Mouse (Mus musculus) CH12.LX (cell line): ENCODE measurements around the gene Ctsl. TPM values are rescaled to one million over a fixed set of nuclear protein-coding genes. Genes with fewer than 3 reads are reported as not detected.

Source experiments
- DNase-seq: peaks from one replicate; pipeline ENCODE4 v3.0.0-alpha.2; 2013; ENCODE audit errors: extremely low read depth
- H3K27ac ChIP-seq: 2 replicates; pipeline ENCODE4 v1.5.1; 2012; ENCODE audit warnings: low read depth, mild to moderate bottlenecking, control low read depth, moderate library complexity; ENCODE audit not compliant: insufficient read depth
- H3K27me3 ChIP-seq: replicated peaks from 2 replicates; pipeline ENCODE3; 2012; ENCODE audit warnings: inconsistent platforms
- H3K36me3 ChIP-seq, 2 experiments: replicated peaks in 1 of 2; 2 replicates each; pipeline versions ENCODE3 to v1.6.1; 2012; ENCODE audit warnings: inconsistent platforms in 1 of 2, low read length in 1 of 2, mild to moderate bottlenecking in 1 of 2, mixed read lengths in 1 of 2, moderate library complexity in 1 of 2; ENCODE audit not compliant: control insufficient read depth in 1 of 2, insufficient read depth in 1 of 2
- H3K4me1 ChIP-seq, 2 experiments: 2 replicates each; pipeline ENCODE4 v1.6.1; 2012; ENCODE audit warnings: inconsistent platforms in 1 of 2, moderate library complexity in 1 of 2; ENCODE audit not compliant: insufficient read depth in 2 of 2, control insufficient read depth in 1 of 2
- H3K4me2 ChIP-seq: 2 replicates; pipeline ENCODE4 v1.6.1; 2012; ENCODE audit warnings: low read depth, mild to moderate bottlenecking, control low read depth; ENCODE audit not compliant: poor library complexity, insufficient read depth, severe bottlenecking
- H3K4me3 ChIP-seq, 3 experiments: fragments of 150-350 bp in 1 of 3; sonication (generic) in 1 of 3; replicated peaks in 1 of 3; 2 replicates each; pipeline versions ENCODE3 to v1.5.1; 2011 to 2012; ENCODE audit warnings: low read depth in 2 of 3, low read length in 2 of 3, mild to moderate bottlenecking in 2 of 3, moderate library complexity in 2 of 3, control low read depth in 1 of 3, improper control_type of control experiment in 1 of 3, inconsistent platforms in 1 of 3, mixed read lengths in 1 of 3; ENCODE audit not compliant: poor library complexity in 1 of 3
- H3K79me2 ChIP-seq: replicated peaks from 2 replicates; pipeline ENCODE4 v1.6.1; 2012; ENCODE audit warnings: mild to moderate bottlenecking, moderate library complexity; ENCODE audit not compliant: control insufficient read depth, poor library complexity, insufficient read depth, severe bottlenecking; ENCODE audit errors: extremely low read depth
- H3K9ac ChIP-seq: 2 replicates; pipeline ENCODE4 v1.6.1; 2012; ENCODE audit warnings: low read depth, mild to moderate bottlenecking, control low read depth, moderate library complexity; ENCODE audit not compliant: insufficient read depth
- H3K9me3 ChIP-seq: replicated peaks from 2 replicates; pipeline ENCODE3; 2012; ENCODE audit warnings: low read length, inconsistent platforms, mixed read lengths
- BHLHE40 ChIP-seq: IDR thresholded peaks from 2 replicates; pipeline ENCODE4 v1.6.1; 2011; ENCODE audit warnings: mild to moderate bottlenecking, low read depth, low read length, improper control_type of control experiment
- CHD1 ChIP-seq: IDR thresholded peaks from 2 replicates; pipeline ENCODE4 v1.6.1; 2012; ENCODE audit warnings: low read depth, low read length, improper control_type of control experiment, inconsistent platforms
- CHD2 ChIP-seq: IDR thresholded peaks from 2 replicates; pipeline ENCODE4 v1.6.1; 2011; ENCODE audit warnings: low read length, improper control_type of control experiment
- E2F4 ChIP-seq: IDR thresholded peaks from 2 replicates; pipeline ENCODE4 v1.6.1; 2011; ENCODE audit warnings: low read depth, low read length, improper control_type of control experiment; ENCODE audit not compliant: insufficient replicate concordance
- GABPA ChIP-seq: IDR thresholded peaks from 2 replicates; pipeline ENCODE4 v1.6.1; 2012; ENCODE audit warnings: low read depth, low read length, improper control_type of control experiment, inconsistent platforms; ENCODE audit not compliant: insufficient replicate concordance
- HCFC1 ChIP-seq: IDR thresholded peaks from 2 replicates; pipeline ENCODE4 v1.6.1; 2012; ENCODE audit warnings: low read depth, mild to moderate bottlenecking, inconsistent platforms, low read length, improper control_type of control experiment
- IRF4 ChIP-seq: IDR thresholded peaks from 2 replicates; pipeline ENCODE4 v1.6.1; 2014; ENCODE audit warnings: low read depth, mild to moderate bottlenecking, inconsistent platforms, low read length, improper control_type of control experiment
- JUND ChIP-seq: conservative IDR thresholded peaks from 2 replicates; pipeline ENCODE4 v1.6.1; 2011; ENCODE audit warnings: low read depth, low read length, improper control_type of control experiment
- KAT2A ChIP-seq: IDR thresholded peaks from 2 replicates; pipeline ENCODE4 v1.6.1; 2012; ENCODE audit warnings: low read length, improper control_type of control experiment, inconsistent platforms; ENCODE audit not compliant: insufficient replicate concordance
- MAX ChIP-seq: IDR thresholded peaks from 2 replicates; pipeline ENCODE4 v1.6.1; 2011; ENCODE audit warnings: low read length, improper control_type of control experiment
- MYC ChIP-seq: IDR thresholded peaks from 2 replicates; pipeline ENCODE4 v1.6.1; 2011; ENCODE audit warnings: low read depth, mild to moderate bottlenecking, improper control_type of control experiment, low read length
- NELFE ChIP-seq: IDR thresholded peaks from 2 replicates; pipeline ENCODE4 v1.6.1; 2011; ENCODE audit warnings: low read depth, low read length, improper control_type of control experiment
- PAX5 ChIP-seq: IDR thresholded peaks from 2 replicates; pipeline ENCODE4 v1.6.1; 2012; ENCODE audit warnings: low read length, inconsistent platforms, mixed read lengths
- POLR2AphosphoS2 ChIP-seq: IDR thresholded peaks from 2 replicates; pipeline ENCODE4 v1.6.1; 2011; ENCODE audit warnings: low read depth, low read length, improper control_type of control experiment
- SIN3A ChIP-seq: IDR thresholded peaks from 2 replicates; pipeline ENCODE4 v1.6.1; 2012; ENCODE audit warnings: low read length, improper control_type of control experiment, inconsistent platforms
- SMC3 ChIP-seq: IDR thresholded peaks from 2 replicates; pipeline ENCODE4 v1.6.1; 2011; ENCODE audit warnings: low read depth, low read length, improper control_type of control experiment
- TBP ChIP-seq: conservative IDR thresholded peaks from 2 replicates; pipeline ENCODE4 v1.6.1; 2011; ENCODE audit warnings: low read depth, low read length, improper control_type of control experiment
- UBTF ChIP-seq: IDR thresholded peaks from 2 replicates; pipeline ENCODE4 v1.6.1; 2012; ENCODE audit warnings: low read depth, mild to moderate bottlenecking, inconsistent platforms, low read length, improper control_type of control experiment, moderate library complexity
- USF1 ChIP-seq: IDR thresholded peaks from 2 replicates; pipeline ENCODE4 v1.6.1; 2014; ENCODE audit warnings: low read depth, mild to moderate bottlenecking, inconsistent platforms, low read length, improper control_type of control experiment
- ZC3H11A ChIP-seq: IDR thresholded peaks from 2 replicates; pipeline ENCODE4 v1.6.1; 2012; ENCODE audit warnings: low read depth, mild to moderate bottlenecking, inconsistent platforms, low read length, improper control_type of control experiment
- ZMIZ1 ChIP-seq: IDR thresholded peaks from 2 replicates; pipeline ENCODE4 v1.6.1; 2012; ENCODE audit warnings: low read depth, mild to moderate bottlenecking, inconsistent platforms, low read length, improper control_type of control experiment
- ZNF384 ChIP-seq: IDR thresholded peaks from 2 replicates; pipeline ENCODE4 v1.6.1; 2012; ENCODE audit warnings: low read depth, low read length, improper control_type of control experiment, inconsistent platforms
- dilution Hi-C: fragments of 300-500 bp; cut with MboI; formaldehyde crosslinking; loops from 2 replicates; pipeline ENCODE4 v1.14.3; 2020; ENCODE audit warnings: low sequenced_read_pairs; ENCODE audit not compliant: extremely low pct_unique_long_range_greater_than_20kb, extremely low pct_ligation_motif_present
- in situ Hi-C: fragments of 300-500 bp; cut with MboI; formaldehyde crosslinking; loops from 3 replicates; pipeline ENCODE4 v1.14.3; 2019; ENCODE audit warnings: low sequenced_read_pairs, low pct_ligation_motif_present, low pct_unique_long_range_greater_than_20kb, mixed read lengths
- polyA plus RNA-seq: library from polyadenylated mRNA; unstranded; fragments of >175 nt; gene quantifications from 2 replicates; pipeline ENCODE4 v1.2.1, GENCODE M21; 2012; ENCODE audit warnings: low read depth; ENCODE audit not compliant: insufficient read length
- total RNA-seq, 2 experiments: library from RNA; depleted of rRNA; stranded (reverse); fragments of 300-350 nt in 1 of 2; fragments of >200 nt in 1 of 2; gene quantifications; 2 replicates each; pipeline ENCODE4 v1.2.3; 2012 to 2014

Gene Ctsl
- total and polyA plus RNA-seq, 3 experiments: 0.89 to 6.5 (median 4.6) TPM

GRCm38 (mm10) chr13:64375160-64375559, 4.5 kb upstream of the Ctsl start:
- TF ChIP-seq ZMIZ1 (no peak), UBTF (no peak), POLR2AphosphoS2 (no peak), CHD2 (no peak), USF1 (no peak), NELFE (no peak), ZNF384 (no peak)
- no peak overlapping the region for H3K9ac ChIP-seq

GRCm38 (mm10) chr13:64373695-64374094, 3.0 kb upstream of the Ctsl start:
- H3K79me2 ChIP-seq: no peaks in the 10 kb centered on the region
- H3K27ac ChIP-seq: no peak overlapping the region
- peaks cover 2% of the 10 kb centered on the region for H3K27me3 ChIP-seq
- TF ChIP-seq BHLHE40: no peak
- no peak for TF ChIP-seq CHD1
- no peak for TF ChIP-seq JUND
- no peak for TF ChIP-seq GABPA
- TF ChIP-seq IRF4: no peak
- no peak for TF ChIP-seq SMC3
- TF ChIP-seq ZC3H11A: no peak
- no peak for TF ChIP-seq CHD2
- no peak for TF ChIP-seq TBP
- no peak for TF ChIP-seq SIN3A
- no peak for TF ChIP-seq E2F4
- TF ChIP-seq KAT2A: no peak
- no peak for TF ChIP-seq ZMIZ1
- no peak for TF ChIP-seq MAX
- no peak for TF ChIP-seq PAX5
- no peak for TF ChIP-seq HCFC1
- no peak for TF ChIP-seq MYC
- TF ChIP-seq UBTF: no peak
- no peak overlapping the region for H3K4me3 ChIP-seq
- no peaks in the 10 kb centered on the region for H3K9me3 ChIP-seq
- in situ Hi-C loops: no loop called here
- no peak overlapping the region for H3K9ac ChIP-seq
- no peak overlapping the region for H3K4me2 ChIP-seq
- dilution Hi-C loops: no loop called here
- no peaks in the 10 kb centered on the region for H3K36me3 ChIP-seq
- peaks cover 0 to 7% of the 10 kb centered on the region in 2 experiments; a peak in 2 of 4 replicates for H3K4me1 ChIP-seq
- no peak for DNase-seq

More at GRCm38 (mm10) chr13:64375160-64375559, 4.5 kb upstream of the Ctsl start:
- Histone ChIP-seq H3K4me2 (no peak overlapping the region), H3K4me3 (no peak overlapping the region), H3K36me3 (no peaks in the 10 kb centered on the region), H3K27ac (no peak overlapping the region), H3K27me3 (no peaks in the 10 kb centered on the region), H3K79me2 (no peaks in the 10 kb centered on the region), H3K9me3 (no peaks in the 10 kb centered on the region), H3K4me1 (no peaks in the 10 kb centered on the region)
- dilution Hi-C loops (no loop called here), in situ Hi-C loops (no loop called here)
- no peak for DNase-seq
